Mouse (Mus musculus) thymus, adult 2 months (tissue): ENCODE data around the gene Gnpat.

Experiments
- CTCF ChIP-seq: fragments of 200-500 bp; IDR thresholded peaks from 2 replicates; pipeline ENCODE4 v1.5.1; 2012; ENCODE audit warnings: mild to moderate bottlenecking, control low read depth, low read length, moderate library complexity, borderline replicate concordance; ENCODE audit not compliant: control insufficient read depth, poor library complexity, insufficient read depth; ENCODE audit errors: extremely low read depth
- POLR2A ChIP-seq: fragments of 200-500 bp; IDR thresholded peaks from 2 replicates; pipeline ENCODE4 v1.6.1; 2012; ENCODE audit warnings: mild to moderate bottlenecking, low read length, control low read depth, moderate library complexity; ENCODE audit not compliant: control insufficient read depth, poor library complexity, insufficient read depth; ENCODE audit errors: extremely low read depth

GRCm38 (mm10) chr8:124869708-124870107 lies 6.9 kb downstream of the Gnpat start:
- TF ChIP-seq CTCF = no peak
- TF ChIP-seq POLR2A = no peak
